In genomic region chr12:51866226-51866910, GRCm38 (mm10) we compare ENCODE assay signal across 7 mouse cellular contexts. TPM values are rescaled to one million over a fixed set of nuclear protein-coding genes. Genes with fewer than 3 reads are reported as not detected.
DNase-seq lines count a peak whose midpoint lies in the region; ATAC-seq lines count a peak whose summit lies in the region.

No protein-coding gene starts in this region.

- peak; percentile 8 for DNase-seq in left cerebral cortex, postnatal 4 days
- no peak for DNase-seq in left cerebral cortex, postnatal 36 days (ENCODE audit: low spot score in 2 of 2)
- peak; percentile 62 for DNase-seq in adrenal gland, postnatal 14 days
- DNase-seq in gastrocnemius, postnatal 36 days, result peak; percentile 43 to 56
- peak; percentile 60 to 71 for DNase-seq in lung, adult 18-20 months
- no peak for DNase-seq in embryo, embryonic 10.5 days (ENCODE audit: low spot score)

- intact Hi-C loops in left cerebral cortex, postnatal 4 days (cut with DNase I), result no loop called here
- intact Hi-C loops in left cerebral cortex, postnatal 36 days (cut with DNase I), result no loop called here
- intact Hi-C loops in gastrocnemius, postnatal 36 days (cut with DNase I), result loop anchor here (1.0 kb wide), 1 partner anchor 37 kb away; the partner anchor contains the start of gene Hectd1

- ATAC-seq in neutrophil, adult 5-6 weeks (ENCODE audit: extremely low read depth, insufficient number of reproducible peaks, low FRiP score, poor library complexity, severe bottlenecking), result peak; percentile 78

RNA-seq across cellular contexts. Expression of gene Hectd1, which starts 37.0 kb away (rescaled TPM):
- total RNA-seq in left cerebral cortex, postnatal 4 days (2021), result 10 to 100 TPM; 93.8 to 99.4 TPM
- total RNA-seq in left cerebral cortex, postnatal 36 days (2021), result 10 to 100 TPM; 80.3 to 85.1 TPM
- 92.9 and 94.0 TPM in 2 replicates for total RNA-seq in adrenal gland, postnatal 14 days (2021)
- total RNA-seq in gastrocnemius, postnatal 36 days (2021), result 10 to 100 TPM; 80.6 to 97.8 TPM
- 274 and 299 TPM in 2 replicates for total RNA-seq in neutrophil, adult 5-6 weeks (2017)

Comparison
In these comparisons a context has a peak if more than half of its experiments do, and no peak if none do; other contexts are left out.
1. DNase-seq: peak in left cerebral cortex, postnatal 4 days (single experiment), adrenal gland, postnatal 14 days (single experiment), gastrocnemius, postnatal 36 days (2 of 2) and lung, adult 18-20 months (2 of 2); none in left cerebral cortex, postnatal 36 days (0 of 2) and embryo, embryonic 10.5 days (single experiment).